Mouse (Mus musculus) testis, adult 2 months (tissue): ENCODE measurements around the gene Rcc1. TPM values are rescaled to one million over a fixed set of nuclear protein-coding genes. Genes with fewer than 3 reads are reported as not detected.
"Not testable (repeated sequence)": the region's sequence is repeated elsewhere in the genome, so short reads cannot be mapped to it uniquely, and the experiment has no call there.

ENCODE experiments used
- H3K27ac ChIP-seq: fragments of 200-500 bp; 2 replicates; pipeline ENCODE4 v1.5.1; 2012; ENCODE audit warnings: low read depth, low read length; ENCODE audit not compliant: control insufficient read depth, insufficient read depth
- H3K27me3 ChIP-seq: fragments of 200-500 bp; 2 replicates; pipeline ENCODE4 v1.6.1; 2012; ENCODE audit warnings: mild to moderate bottlenecking, low read length, moderate library complexity; ENCODE audit not compliant: control insufficient read depth, insufficient read depth
- H3K36me3 ChIP-seq: fragments of 200-500 bp; 2 replicates; pipeline ENCODE4 v1.6.1; 2012; ENCODE audit warnings: mild to moderate bottlenecking, low read length; ENCODE audit not compliant: control insufficient read depth, insufficient read depth
- H3K4me1 ChIP-seq: fragments of 200-500 bp; 2 replicates; pipeline ENCODE4 v1.6.1; 2012; ENCODE audit warnings: low read length; ENCODE audit not compliant: control insufficient read depth, insufficient read depth
- H3K4me3 ChIP-seq: fragments of 200-500 bp; 2 replicates; pipeline ENCODE4 v1.5.1; 2012; ENCODE audit warnings: low read depth, mild to moderate bottlenecking, low read length, moderate library complexity, mixed read lengths; ENCODE audit not compliant: control insufficient read depth
- CTCF ChIP-seq: fragments of 200-500 bp; IDR thresholded peaks from 2 replicates; pipeline ENCODE4 v1.5.1; 2012; ENCODE audit warnings: low read depth, mild to moderate bottlenecking, inconsistent platforms, low read length, moderate library complexity; ENCODE audit not compliant: control insufficient read depth, insufficient read depth, insufficient replicate concordance
- POLR2A ChIP-seq: fragments of 200-500 bp; IDR thresholded peaks from 2 replicates; pipeline ENCODE4 v1.6.1; 2012; ENCODE audit warnings: low read depth, mild to moderate bottlenecking, inconsistent platforms, low read length, moderate library complexity; ENCODE audit not compliant: control insufficient read depth
- polyA plus RNA-seq: library from polyadenylated mRNA; depleted of rRNA; stranded (reverse); fragments of >200 nt; gene quantifications from 2 replicates; pipeline ENCODE4 v1.2.3, GENCODE M21; 2012

The Rcc1 gene
- polyA plus RNA-seq, 1 experiment, result 179 TPM

DNA sequence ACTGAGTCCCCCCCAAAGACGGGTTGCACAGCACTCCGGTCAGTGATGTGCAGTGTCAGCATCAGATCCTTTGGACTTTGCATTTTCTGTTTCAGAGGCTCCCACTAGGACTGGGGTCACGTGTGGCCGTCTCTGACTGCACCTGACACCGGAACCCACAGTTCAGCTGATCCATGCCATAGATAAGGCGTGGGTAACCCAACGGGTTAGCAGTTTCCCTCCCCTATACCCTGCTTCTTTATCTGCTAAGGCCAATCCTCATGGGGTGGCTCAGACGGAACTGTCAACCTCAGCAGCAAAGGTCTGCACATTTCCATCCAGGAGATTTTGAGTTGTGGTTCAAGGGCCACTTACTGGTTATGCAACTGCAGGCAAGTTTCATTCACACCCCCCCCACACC is 48.1 kb downstream of the Rcc1 start:
- H3K27ac ChIP-seq, result no peak overlapping the region
- TF ChIP-seq CTCF, result no peak
- no peak for TF ChIP-seq POLR2A
- H3K27me3 ChIP-seq, result no peaks in the 10 kb centered on the region
- no peak overlapping the region for H3K4me3 ChIP-seq
- H3K4me1 ChIP-seq, result peaks cover 13% of the 10 kb centered on the region
- no peaks in the 10 kb centered on the region for H3K36me3 ChIP-seq

- not testable (repeated sequence) for H3K4me3 ChIP-seq, H3K36me3 ChIP-seq, H3K27ac ChIP-seq, H3K27me3 ChIP-seq
- H3K4me1 ChIP-seq, result peaks cover 12% of the 10 kb centered on the region
These were observed 49.9 kb downstream of the Rcc1 start for GRCm38 (mm10) chr4:132303484-132303883.

GRCm38 (mm10) chr4:132302939-132303479 is 50.4 kb downstream of the Rcc1 start, which contains the start of gene Rab42:
Gene Rab42 (minus strand): TSS chr4:132303385.
- no peaks in the 10 kb centered on the region for H3K36me3 ChIP-seq
- peak; percentile 56; the same call in 1 of the 2 replicates for TF ChIP-seq POLR2A
- no peak for TF ChIP-seq CTCF
- peak within 1 kb of the TSS; percentile 56 for H3K27ac ChIP-seq
- peak within 1 kb of the TSS; percentile 74 for H3K4me3 ChIP-seq
- H3K27me3 ChIP-seq, result no peaks in the 10 kb centered on the region
- peaks cover 12% of the 10 kb centered on the region for H3K4me1 ChIP-seq

DNA sequence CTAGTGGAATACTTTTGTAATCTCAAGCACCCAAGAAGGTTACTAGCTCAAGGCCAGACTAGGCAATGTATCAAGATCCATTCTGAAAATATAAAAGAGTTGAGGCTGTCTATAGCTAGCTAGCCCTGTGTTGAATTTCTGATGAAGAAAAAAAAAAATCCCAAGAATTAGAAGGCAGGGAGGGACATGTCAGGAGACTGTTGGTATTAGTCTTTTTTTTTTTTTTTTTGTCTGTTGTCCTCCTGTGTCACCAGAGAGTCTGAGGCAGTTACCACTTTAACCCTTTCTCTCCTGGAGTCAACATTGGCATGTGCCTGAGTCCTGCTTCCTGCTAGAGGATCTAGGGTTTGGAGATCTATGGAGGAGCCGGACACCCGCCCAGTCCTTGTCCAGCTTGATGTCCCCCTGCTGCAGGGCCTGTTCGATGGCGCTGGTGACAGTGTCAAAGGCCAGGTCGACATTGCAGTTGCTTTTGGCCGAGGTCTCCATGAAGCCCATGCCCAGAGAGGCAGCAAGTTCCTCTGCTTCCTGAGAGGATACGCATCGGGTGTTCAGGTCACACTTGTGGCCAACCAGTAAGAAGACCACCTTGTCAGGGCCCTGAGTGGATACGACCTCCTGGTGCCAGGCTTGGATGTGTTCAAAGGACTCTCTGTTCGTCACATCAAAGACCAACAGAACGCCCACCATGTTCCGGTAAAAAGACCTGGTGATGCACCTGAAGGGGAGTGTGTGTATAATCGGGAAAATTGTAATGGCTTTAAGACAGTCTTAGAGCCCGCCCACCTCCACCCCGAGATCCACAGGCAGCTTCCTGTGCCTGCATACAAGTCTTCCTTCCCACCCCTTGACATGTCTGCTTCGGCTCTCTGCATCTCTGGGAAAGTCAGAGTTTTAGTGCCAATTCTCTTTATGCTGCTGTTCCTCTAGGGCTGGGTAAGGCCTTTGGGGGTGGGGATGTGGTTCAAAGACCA is 51.2 kb downstream of the Rcc1 start:
- no peaks in the 10 kb centered on the region for H3K36me3 ChIP-seq
- H3K27ac ChIP-seq, result 0 out of 2 replicates have a peak overlapping the region, but pooled peaks have one; percentile 56
- H3K4me3 ChIP-seq, result peak overlapping the region; percentile 74
- TF ChIP-seq CTCF (no peak), POLR2A (no peak)
- no peaks in the 10 kb centered on the region for H3K27me3 ChIP-seq
- peaks cover 12% of the 10 kb centered on the region for H3K4me1 ChIP-seq

- no peaks in the 10 kb centered on the region for H3K27me3 ChIP-seq
- H3K4me3 ChIP-seq, result no peak overlapping the region
- no peaks in the 10 kb centered on the region for H3K36me3 ChIP-seq
- TF ChIP-seq CTCF, result no peak
- TF ChIP-seq POLR2A, result no peak
- peaks cover 12% of the 10 kb centered on the region for H3K4me1 ChIP-seq
- no peak overlapping the region for H3K27ac ChIP-seq
These were observed 51.9 kb downstream of the Rcc1 start for GRCm38 (mm10) chr4:132301486-132301885.

DNA sequence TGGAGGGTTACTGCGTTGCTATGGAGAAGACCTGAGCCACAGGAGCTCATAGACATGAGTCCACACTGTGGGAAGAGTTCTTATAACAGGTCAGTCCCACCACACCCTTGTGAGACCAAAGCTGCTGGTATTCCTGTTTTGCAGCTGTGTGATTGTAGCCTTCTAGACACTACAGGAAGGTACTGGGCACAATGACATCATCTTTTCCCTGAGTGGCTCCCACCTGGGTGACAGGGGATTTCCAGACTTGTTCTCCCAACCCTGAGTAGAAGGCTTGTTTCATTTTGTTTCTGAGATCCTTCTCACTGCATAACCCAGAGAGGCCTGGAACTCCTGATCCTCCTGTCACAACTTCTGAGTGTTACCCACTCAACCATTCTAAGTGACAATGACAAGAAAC is 53.6 kb downstream of the Rcc1 start:
- no peaks in the 10 kb centered on the region for H3K36me3 ChIP-seq
- no peak overlapping the region for H3K27ac ChIP-seq
- TF ChIP-seq CTCF (no peak), POLR2A (no peak)

DNA sequence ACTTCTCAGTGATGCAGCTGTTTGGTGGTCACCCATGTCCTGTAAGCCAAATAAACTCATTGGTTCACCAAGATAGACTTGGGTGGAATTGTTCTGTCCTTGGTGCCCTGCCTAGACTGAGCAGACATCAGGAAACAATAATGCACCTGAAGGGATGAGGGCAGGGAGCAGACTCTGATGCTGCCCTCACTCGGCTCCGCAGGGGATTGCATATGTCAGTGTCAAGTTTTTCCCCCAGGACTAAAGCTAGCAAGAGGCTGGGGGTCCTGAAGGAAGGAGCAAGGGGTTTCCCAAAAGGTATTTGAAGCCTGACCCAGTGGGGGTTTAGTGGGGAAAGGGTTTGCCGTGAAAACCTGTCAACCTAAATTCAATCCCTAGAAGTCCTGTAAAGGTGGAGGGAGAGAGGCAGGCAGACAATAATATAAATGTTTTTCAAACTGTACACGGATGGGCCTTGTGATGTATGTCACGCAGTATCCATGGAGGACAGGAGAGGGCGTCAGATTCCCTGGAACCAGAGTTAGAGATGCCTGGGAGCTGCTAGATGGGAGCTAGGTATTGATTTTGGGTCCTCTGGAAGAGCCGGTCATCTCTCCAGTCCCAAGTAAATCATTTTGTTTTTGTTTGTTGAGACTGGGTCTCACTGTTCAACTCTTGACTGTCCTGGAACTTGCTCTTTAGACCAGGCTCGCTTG is 57.6 kb downstream of the Rcc1 start:
- no peaks in the 10 kb centered on the region for H3K27me3 ChIP-seq
- H3K4me3 ChIP-seq, result no peak overlapping the region
- no peaks in the 10 kb centered on the region for H3K4me1 ChIP-seq
- no peak overlapping the region for H3K27ac ChIP-seq
- TF ChIP-seq POLR2A (no peak), CTCF (no peak)
- 0 out of 2 replicates have a peak, but pooled peaks cover 1% of the 10 kb centered on the region for H3K36me3 ChIP-seq

More for the DNA sequence above, 53.6 kb downstream of the Rcc1 start:
- no peaks in the 10 kb centered on the region for H3K27me3 ChIP-seq
- no peak overlapping the region for H3K4me3 ChIP-seq
- peaks cover 12% of the 10 kb centered on the region for H3K4me1 ChIP-seq
